Mouse (Mus musculus) heart, adult 8-10 months (tissue): ENCODE results near the gene Cadps. TPM values are rescaled to one million over a fixed set of nuclear protein-coding genes. Genes with fewer than 3 reads are reported as not detected.
"Not testable (repeated sequence)": the region's sequence is repeated elsewhere in the genome, so short reads cannot be mapped to it uniquely, and the experiment has no call there.

ENCODE experiments used
- DNase-seq: peaks from one replicate; pipeline ENCODE4 v3.0.0; 2022; ENCODE audit warnings: low spot score
- total RNA-seq, 4 experiments: library from RNA; stranded (reverse); gene quantifications; 2 replicates each; pipeline ENCODE4 v1.2.4; 2022

Gene Cadps
- total RNA-seq, 4 experiments from 2014 or later = 0.06 to 0.17 (median 0.11) TPM

DNA sequence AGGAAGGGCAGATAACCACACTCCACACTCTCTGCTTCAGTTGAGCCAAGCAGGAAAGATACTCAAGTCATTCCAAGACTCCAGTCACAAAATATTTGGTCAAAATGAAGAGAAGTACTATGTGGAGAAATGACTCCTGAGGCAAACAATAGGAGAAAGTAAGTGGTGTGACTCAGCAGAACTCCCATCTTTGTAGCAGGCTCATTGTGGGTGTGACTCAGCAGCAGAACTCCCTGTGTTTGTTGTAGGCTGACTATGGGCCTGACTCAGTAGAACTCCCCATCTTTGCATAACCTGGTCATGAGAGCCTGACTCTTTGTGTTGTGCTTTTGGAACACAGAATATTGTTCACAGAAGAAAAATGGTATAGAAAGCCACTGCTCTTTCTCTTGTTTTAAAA, 231.1 kb downstream of the Cadps start:
- DNase-seq = no peak

DNA sequence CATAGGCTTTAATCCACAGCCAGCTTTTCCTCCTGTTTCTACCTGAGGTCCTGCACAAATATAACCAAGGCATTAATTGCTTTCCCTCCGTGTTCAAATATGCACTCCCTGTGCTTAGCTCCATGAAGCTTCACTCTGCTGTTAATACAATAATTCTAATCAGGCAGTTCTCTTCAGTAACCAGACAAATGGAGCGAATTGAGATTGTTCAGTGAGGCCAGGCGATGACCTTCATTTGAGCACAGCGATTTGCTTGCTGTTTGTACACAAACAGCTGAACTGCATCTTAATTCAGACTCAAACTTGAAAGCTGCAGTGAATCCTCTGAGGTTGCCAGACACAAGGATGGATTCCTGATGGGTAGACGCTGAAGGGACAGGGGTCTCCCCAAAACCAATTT, 239.3 kb downstream of the Cadps start:
- DNase-seq = no peak

DNA sequence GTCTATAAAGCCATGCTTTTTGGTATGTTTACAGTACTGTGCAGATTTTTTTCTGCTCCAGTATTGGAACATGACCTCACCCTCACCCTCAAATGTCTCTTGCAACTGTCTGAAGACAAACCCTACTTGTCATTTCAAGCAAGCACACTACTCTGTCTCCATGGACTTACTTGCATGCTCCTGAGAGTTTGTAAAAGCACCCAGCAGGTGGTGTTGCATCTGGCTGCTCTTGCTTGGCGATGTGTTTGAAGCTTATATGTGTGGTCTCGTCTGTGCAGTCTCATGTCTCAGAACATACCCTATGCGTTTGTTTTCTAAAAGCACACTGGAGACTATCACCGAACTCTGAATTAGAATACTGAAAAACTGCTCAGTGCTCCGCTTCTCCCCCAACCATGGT, 241.2 kb downstream of the Cadps start:
- no peak for DNase-seq

DNA sequence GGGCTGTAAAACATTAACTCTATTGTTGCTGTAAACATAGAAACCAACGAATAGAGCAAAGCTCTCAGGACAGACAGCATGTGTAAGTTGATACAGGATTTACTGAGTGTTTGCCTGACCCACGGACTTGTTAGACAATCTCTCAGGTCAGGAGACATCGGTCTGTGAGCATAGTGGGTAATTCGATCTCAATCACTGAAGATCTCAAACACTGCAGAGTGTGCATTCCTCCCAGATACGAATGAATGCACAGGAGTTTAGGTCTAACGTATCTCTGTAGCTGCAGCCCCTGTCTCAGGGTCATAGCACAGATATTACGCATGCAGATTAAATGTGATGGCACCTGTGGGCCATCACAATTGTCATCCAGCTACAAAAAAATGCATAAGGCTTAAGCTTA, 242.1 kb downstream of the Cadps start:
- DNase-seq = no peak

DNA sequence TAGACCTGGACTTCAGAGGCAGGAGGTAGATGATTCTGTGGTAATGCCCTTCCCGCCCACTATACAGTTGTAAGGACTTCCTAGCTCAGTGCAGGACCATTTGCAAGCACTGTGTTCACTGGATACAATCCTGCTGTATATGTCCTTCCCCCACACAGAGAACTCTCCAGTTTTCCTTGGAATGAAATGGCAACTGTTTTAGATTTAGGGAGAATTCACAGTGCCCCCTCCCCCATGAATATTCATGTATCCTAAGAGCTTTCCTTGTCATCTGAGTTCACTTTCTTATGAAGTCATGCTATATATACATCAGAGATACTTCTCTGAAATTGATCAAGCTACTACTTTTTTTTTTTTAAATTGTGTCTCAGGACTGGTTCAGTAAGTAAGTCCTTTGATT, 244.7 kb downstream of the Cadps start:
- DNase-seq = no peak

DNA sequence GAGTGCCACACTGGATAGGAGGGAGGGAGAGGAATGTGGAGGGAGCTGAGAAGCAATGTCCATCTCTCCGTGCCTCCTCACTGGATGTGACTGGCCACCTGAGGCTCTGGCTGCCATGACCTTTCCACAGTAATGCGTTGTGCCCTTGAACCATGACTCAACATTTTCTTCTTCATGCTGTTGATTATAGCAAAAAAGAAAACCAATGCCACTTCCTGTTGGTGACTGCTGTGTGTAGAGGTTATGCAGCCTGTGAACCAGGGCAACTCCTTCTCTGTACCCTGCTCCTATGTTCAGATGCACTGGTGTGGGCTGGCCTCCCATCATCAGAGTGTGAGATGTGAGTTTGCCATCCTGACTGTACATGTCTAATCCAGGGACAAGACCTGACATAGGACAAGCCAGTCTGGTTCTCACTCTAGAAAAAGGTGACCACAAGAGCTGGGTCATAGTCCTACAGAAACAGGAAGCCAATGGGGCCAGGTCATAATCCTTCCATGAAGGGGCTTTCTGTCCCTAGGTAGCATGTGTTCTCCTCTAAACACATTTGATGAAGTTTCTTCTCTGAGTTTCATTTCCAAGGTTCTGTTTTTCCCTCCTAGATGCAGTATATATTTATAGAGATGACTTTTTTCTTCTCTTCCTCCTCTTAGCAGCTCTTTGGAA, 245.3 kb downstream of the Cadps start:
- no peak for DNase-seq

DNA sequence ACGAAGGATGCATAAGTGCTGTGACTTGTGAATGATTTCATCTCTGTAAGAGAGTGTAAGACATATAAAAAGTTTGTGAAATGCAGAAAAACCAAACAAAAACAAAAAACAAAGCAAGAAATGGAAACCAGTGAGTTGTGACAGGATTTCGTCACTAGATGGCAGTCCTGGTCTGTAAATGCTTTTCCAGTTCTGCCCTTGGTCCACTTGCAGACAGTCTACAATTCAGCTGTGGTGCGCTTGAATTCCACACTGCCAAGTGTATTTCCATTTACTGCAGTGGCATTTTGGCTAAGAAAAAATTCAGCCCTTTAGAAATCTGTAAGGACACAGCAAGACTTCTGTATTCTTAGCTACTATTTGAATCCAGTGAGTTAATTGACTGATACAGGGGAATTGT, 247.8 kb downstream of the Cadps start:
- peak; percentile 16 for DNase-seq

DNA sequence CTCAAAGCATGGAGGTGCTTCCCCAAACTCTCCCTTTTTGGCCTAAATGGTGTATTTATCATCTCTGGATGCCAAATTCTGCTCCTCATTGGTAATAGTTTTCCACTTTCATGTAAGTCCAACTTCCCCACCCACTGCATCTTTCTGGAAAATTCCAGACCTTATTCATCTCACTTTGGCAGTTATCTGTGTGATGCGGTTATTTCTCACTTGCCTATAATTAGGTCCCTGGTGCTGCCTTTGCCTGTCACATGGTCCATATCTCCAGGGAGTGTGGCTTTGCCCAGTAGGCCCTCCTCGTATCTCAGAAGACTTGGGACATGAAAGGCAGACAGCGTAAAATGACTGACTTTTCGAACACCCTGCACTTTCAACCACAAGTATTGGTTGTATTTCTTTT, 248.5 kb downstream of the Cadps start:
- DNase-seq = peak; percentile 1

DNA sequence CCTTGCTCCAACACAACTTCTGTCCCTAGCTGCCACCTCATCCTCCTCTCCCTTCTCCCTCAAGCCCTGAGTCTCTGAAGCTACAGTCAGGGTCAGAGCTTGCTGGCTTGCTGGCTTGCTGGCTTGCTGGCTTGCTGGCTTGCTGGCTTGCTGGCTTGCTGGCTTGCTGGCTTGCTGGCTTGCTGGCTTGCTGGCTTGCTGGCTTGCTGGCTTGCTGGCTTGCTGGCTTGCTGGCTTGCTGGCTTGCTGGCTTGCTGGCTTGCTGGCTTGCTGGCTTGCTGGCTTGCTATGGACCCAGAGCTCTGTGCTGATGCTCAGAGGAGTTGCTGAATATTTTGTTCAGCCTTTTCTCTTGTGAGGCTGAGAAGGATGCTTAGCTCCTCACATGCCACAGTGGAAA, 261.1 kb downstream of the Cadps start:
- DNase-seq = not testable (repeated sequence)

DNA sequence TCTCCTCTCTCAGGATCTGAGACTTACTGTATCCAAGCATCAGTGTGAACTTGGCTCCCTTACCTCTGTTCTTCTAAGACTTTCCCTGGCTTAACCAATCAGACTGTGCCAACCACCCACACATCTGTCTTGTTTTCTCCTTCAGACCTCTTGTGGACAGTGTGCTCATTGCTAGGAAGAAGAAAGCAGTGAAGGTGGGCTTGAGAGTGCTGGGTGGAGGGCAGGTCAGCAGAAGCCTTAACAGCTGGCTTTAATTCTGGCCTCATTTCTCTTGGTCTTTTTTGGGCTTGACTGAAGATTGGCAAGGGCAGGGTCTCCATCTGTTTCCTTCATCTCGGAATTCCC, 262.7 kb downstream of the Cadps start:
- DNase-seq = no peak

DNA sequence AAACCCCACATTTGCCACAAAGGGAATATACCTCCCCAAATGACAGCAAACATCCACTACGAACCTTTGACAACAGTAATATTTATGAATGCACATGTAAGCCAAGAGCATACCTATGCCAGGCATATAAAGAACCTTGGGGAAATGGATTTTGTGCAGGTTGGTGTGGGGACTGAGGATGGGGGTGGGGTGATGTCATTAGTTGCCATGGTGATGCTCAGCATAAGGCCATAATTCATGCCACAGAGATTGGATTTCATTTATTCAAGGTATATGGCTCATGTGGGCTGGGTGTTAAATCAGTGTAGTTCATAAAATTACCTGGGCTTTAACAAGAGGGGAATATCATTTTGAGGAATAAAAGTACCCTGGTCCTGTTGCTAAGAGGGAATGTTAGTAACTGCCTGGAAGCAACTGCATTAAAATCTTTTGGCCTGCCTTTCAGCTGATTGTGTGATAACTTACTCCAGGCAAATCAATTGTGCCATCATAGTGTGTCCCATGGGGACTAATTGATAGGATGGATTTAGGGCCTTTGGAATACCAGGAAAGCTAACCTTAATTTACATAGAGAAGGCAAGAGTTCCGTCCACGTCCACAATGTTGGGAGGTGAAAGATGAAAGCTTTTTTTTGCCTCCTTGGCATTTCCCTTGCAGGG, 263.2 kb downstream of the Cadps start:
- no peak for DNase-seq

DNA sequence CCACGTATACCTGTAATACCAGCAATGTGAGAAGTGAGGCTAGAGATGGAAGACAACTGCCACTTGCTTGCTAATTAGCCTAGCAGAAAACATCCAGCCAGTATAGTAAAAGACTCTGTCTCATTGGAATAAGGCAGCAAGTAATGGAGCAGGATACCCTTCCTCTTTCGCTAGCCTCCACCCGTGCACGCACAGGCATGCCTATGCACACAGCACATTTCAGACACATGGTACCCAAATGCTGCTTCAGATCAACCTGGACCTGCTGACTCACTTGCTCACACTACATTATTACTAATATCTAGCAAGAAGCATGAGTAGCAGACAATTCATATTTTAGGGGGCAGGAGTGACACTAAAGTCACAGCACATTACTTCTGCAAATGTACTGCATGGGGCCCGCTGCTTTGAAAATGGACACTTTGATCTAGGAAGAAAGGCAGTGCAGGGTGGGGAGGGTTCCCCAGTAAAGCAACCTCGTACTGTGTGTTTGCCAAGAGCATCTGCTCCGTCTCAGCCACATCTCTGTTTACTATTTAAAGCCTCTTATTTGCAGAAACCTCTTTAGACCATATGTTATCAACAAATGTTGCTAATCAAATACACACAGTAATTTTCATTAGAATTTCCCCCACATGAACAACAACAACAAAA, 263.8 kb downstream of the Cadps start:
- DNase-seq = no peak

DNA sequence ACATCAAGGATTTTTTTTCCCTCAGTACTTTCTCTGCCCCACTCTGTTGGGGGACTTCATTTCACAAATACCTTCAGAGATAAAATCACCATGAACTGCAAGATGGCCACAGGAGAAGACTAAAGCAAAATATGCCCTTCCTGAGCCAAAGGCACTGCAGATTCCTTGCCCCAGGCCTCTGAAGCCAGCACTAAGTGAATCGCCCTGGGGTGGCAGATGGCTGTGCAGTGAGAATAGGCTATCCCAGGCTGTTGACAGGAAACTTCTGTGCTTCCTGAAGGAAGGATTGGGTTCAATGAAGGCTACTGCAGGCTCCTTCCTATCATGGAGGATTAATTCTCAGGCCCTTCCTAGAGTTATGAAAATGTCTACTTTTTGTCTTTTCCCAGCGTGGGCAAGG, 268.4 kb downstream of the Cadps start:
- no peak for DNase-seq

DNA sequence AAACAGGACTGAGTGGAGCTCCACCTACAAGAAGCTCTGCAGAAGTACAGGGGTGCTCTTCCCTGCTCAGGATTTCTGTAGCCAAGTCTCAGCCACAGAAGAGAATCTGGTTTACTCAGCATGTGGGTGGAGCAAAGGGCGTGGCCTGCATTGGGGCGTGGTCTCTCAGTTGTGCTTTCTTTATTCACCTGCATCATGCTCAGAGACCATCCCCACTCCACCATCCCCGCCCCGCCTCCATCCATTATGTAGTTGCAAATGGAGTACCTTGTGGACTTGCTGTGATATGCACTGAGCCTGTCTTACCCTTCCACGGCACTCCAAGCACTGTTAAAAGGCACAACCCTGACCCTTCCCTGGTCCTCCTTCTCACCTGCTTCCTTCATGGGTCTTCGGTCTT, 271.5 kb downstream of the Cadps start:
- DNase-seq = no peak

DNA sequence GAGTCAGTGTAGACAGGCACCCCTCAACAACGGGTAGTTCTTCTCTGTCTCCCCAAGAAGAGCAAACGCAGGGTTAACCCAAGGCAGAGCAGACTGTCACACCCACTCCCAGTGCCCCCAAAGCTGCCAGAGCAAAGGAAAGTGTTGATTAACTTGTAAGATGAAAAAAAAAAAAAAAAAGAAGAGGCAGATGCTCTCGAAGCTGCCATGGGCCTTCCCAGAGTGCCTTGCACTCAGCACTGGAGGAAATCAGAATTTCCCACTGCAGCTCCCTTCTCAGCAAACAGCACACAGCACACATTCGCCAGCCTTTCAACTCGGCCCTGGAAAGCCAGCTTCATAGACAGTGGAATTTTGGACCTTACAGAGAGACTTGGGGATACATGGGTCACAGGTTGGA, 271.9 kb downstream of the Cadps start:
- DNase-seq = no peak

DNA sequence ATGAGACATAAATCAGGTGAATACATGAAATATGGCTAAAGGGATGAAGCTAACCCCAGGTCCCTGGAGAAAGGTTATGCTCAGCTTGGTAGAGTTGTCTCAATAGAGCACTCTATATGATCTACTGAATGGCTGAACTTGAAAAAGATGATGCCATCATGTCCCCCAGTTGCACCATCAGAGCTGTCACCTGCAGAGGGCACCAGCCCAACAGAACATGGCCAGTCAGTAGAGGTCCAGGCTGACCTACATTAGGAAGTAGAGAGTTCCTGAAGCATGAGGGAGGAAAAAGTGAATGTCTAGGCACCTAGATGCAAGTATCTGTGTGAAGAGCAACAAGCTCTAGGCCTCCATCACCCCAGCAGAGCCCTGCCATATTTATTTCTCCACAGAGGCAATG, 273.6 kb downstream of the Cadps start:
- DNase-seq = no peak

DNA sequence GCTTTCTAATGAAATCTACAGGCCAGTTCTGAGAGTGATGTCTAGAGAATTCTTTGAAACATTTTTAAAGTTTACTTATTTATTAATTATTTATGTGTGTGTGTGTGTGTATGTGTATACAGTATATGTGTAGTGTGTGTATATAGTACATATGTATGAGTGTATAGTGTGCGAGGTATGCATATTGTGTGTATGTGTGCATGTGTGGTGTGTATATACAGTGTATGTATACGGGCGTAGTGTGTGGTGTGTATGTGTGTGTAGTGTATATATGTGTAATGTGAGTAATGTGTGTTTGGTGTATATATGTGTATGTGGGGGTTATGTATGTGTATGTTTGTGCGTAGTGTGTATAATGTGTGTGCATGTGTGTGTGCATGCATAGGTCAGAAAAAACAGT, 275.4 kb downstream of the Cadps start:
- DNase-seq = no peak

DNA sequence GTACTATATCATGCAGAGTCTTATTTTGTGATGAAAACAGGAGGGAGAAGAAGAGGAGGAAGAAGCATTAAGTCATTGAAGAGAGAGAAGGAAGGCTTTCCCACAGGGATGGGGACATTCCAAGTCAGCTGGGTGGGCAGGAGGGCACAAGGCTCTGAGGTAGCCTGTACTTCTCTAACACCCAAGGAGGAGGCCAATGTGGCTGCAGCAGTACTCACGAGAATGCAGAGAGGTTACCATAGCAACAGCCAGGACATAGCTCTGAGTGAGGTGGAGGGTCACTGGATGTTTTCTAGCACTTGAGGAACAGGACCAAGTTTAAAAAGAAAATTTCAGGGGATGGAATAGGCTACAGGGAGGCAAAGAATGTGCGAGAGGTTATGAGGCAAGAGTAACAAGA, 281.1 kb downstream of the Cadps start:
- DNase-seq = no peak

DNA sequence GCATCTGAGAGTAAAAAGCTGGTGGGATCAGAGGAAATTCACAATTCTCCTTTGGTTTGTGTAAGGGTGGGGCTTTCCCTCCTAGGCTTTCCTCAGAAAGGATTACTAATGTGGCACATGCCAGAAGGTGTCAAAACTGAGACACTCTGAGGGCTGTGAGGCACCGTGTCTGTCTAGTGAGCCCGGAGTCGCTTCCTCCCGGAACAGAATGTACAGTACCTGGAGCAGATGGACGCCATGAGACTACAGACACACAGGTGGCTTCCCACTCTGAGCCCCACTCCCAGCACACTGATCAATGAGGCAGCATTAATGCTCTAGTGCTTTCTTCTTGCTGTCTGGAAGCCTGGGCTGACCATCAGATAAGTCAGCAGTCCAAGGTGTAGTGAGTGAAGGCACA, 283.8 kb downstream of the Cadps start:
- DNase-seq = no peak

DNA sequence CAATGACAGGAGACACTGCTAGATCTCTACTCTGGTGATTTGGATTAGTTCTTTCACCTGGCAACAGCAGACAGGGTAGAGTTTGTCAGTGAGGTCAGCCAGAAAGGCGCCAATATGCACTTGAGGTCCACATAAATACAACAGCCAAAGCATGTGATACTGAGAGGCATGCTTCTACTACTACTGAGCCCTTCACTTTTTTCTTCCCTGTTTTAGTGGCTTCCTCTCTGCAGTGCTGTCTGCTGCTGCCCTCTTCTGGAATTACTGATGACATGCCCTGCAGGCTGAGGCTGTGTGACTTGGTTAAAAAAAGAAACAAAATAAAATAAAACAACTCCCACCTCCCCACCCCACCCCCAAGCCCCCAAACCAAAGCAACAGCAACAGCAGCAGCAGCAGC, 291.8 kb downstream of the Cadps start:
- no peak for DNase-seq

DNA sequence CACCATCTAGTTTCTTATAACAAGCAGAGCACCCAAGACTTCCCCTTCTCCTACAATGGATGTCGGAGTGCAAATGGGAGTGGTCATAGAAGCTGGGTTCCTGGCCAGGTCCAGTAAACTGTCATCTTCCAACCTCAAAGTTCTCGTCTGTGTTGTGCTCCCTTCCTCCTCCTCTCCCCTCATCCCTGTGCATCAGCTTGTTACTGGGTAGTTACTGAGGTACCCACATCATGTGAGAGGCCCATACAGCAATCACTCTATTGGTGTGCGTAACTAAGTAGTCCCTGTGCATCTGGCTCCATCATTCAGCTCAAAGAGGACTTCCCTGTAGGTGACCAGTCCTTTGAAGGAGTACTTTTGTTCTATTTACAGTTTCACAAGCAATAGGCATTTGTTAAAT, 292.3 kb downstream of the Cadps start:
- no peak for DNase-seq

DNA sequence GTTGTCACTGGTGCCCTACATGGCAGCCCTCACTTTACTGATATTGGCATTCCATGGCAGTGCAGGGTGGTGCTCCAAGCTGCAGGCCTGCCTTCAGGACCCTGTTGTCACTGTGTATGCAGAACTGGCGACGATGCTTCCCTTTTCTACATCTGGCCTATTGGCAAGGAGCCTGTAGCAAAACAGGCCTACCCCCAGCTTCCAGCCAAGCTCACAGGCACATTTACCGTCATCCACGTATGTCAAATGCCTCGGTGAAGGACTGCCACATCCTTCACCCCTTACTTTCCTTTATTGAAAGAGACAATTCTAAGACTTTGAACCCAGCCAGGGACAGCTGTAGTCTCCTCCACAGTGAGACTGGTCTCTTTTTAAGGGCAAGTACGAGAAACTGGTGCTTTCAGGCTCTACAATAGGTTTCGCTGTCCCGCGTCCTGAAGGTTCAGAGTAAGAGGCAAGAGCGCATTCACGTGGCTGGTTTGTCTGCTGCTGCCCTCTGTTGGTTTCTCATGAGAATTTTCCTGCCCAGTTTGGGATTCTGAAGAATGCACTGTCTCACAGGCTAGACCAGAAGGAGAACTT, 292.8 kb downstream of the Cadps start:
- DNase-seq = no peak

DNA sequence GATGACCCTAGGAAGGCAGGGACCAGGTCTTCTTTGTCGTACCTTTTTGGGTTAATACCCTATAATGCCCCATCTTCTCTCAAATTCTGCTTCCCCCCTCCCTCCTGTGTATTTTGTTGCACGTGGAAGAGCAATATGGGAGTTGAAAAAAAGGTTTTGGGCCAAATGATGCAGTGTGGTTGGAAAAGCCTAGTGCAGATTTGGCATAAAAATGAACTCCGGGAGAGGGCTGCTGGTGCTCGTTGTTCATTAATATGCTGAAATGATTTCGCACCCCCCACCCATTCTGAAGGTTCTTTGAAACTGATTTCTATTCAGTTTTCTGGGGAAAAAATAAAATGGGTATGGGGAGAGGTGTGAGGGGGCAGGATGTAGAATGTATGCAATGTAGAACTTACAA, 295.6 kb downstream of the Cadps start:
- no peak for DNase-seq
